Mouse (Mus musculus): ENCODE measurements around the gene Stkld1. TPM values are rescaled to one million over a fixed set of nuclear protein-coding genes. Genes with fewer than 3 reads are reported as not detected.

Gene Stkld1
- total RNA-seq, 2 experiments from 2014 or later: not detected

GRCm38 (mm10) chr2:26957488-26957859 is 23.6 kb downstream of the Stkld1 start:
- DNase-seq (ENCODE audit: low spot score in 2 of 2): no peak

- no peak for DNase-seq (ENCODE audit: low spot score in 2 of 2)
Observed at GRCm38 (mm10) chr2:26960756-26961155, 26.9 kb downstream of the Stkld1 start.

- peak; percentile 94 to 95 for DNase-seq (ENCODE audit: low spot score in 2 of 2)
Observed at GRCm38 (mm10) chr2:26963923-26964723, 30.3 kb downstream of the Stkld1 start, which contains the start of gene Rexo4. Gene Rexo4, minus strand, starts transcription at chr2:26964386.

GRCm38 (mm10) chr2:26964724-26965370 is 31.0 kb downstream of the Stkld1 start:
- DNase-seq (ENCODE audit: low spot score in 2 of 2): no peak

GRCm38 (mm10) chr2:26967262-26967661 is 33.4 kb downstream of the Stkld1 start:
- DNase-seq (ENCODE audit: low spot score in 2 of 2): no peak

- DNase-seq (ENCODE audit: low spot score in 2 of 2): no peak
Observed at GRCm38 (mm10) chr2:26973116-26973515, 39.3 kb downstream of the Stkld1 start, which contains the start of gene Adamts13. Gene Adamts13, plus strand, starts transcription at chr2:26973416.

- no peak for DNase-seq (ENCODE audit: low spot score in 2 of 2)
Observed at GRCm38 (mm10) chr2:26973960-26974359, 40.1 kb downstream of the Stkld1 start.

GRCm38 (mm10) chr2:26980361-26980760 is 46.5 kb downstream of the Stkld1 start:
- DNase-seq (ENCODE audit: low spot score in 2 of 2): no peak

GRCm38 (mm10) chr2:26984179-26984578 is 50.3 kb downstream of the Stkld1 start:
- no peak for DNase-seq (ENCODE audit: low spot score in 2 of 2)

GRCm38 (mm10) chr2:26984640-26985039 is 50.8 kb downstream of the Stkld1 start:
- no peak for DNase-seq (ENCODE audit: low spot score in 2 of 2)

- DNase-seq (ENCODE audit: low spot score in 2 of 2): no peak
Observed at GRCm38 (mm10) chr2:26993936-26994335, 60.1 kb downstream of the Stkld1 start.

GRCm38 (mm10) chr2:26997498-26997897 is 63.7 kb downstream of the Stkld1 start:
- no peak for DNase-seq (ENCODE audit: low spot score in 2 of 2)

- no peak for DNase-seq (ENCODE audit: low spot score in 2 of 2)
Observed at GRCm38 (mm10) chr2:26997993-26998392, 64.1 kb downstream of the Stkld1 start.

Other genes with a start within 250 kb of the Stkld1 start
- gene Abo, start 69.1 kb upstream of the Stkld1 start, total RNA-seq (2021): not detected
- gene Surf6, start 31.2 kb upstream of the Stkld1 start, total RNA-seq (2021): 10 to 100 TPM; 27.1 to 29.1 TPM
- 10 to 100 TPM; 42.5 to 49.2 TPM for gene Med22, start 23.4 kb upstream of the Stkld1 start, total RNA-seq (2021)
- 100 to 1,000 TPM; 228 to 233 TPM for gene Rpl7a, start 23.3 kb upstream of the Stkld1 start, total RNA-seq (2021)
- 10 to 100 TPM; 35.3 to 39.9 TPM for gene Surf2, start 17.7 kb upstream of the Stkld1 start, total RNA-seq (2021)
- 100 to 1,000 TPM; 106 to 118 TPM for gene Surf1, start 17.5 kb upstream of the Stkld1 start, total RNA-seq (2021)
- 10 to 100 TPM; 44.9 to 52.7 TPM for gene Surf4, start 119 bp upstream of the Stkld1 start, total RNA-seq (2021)
- 10 to 100 TPM; 55.5 to 66.5 TPM for gene Rexo4, start 30.3 kb downstream of the Stkld1 start, total RNA-seq (2021)
- gene Adamts13, start 39.4 kb downstream of the Stkld1 start, total RNA-seq (2021): 1 to 10 TPM; 1.3 to 2.7 TPM
- gene Cacfd1, start 75.9 kb downstream of the Stkld1 start, total RNA-seq (2021): 10 to 100 TPM; 46.8 to 47.0 TPM
- gene Slc2a6, start 94.0 kb downstream of the Stkld1 start, total RNA-seq (2021): 10 to 100 TPM; 21.5 to 27.5 TPM
- under 1 TPM; 0.52 to 1.00 TPM for gene Mymk, start 138.1 kb downstream of the Stkld1 start, total RNA-seq (2021)
- gene Adamtsl2, start 145.3 kb downstream of the Stkld1 start, total RNA-seq (2021): 10 to 100 TPM; 15.5 to 21.8 TPM
- 100 to 1,000 TPM in 1 of 2 experiments, 10 to 100 TPM in 1; 98.9 to 107 TPM for gene Fam163b, start 208.4 kb downstream of the Stkld1 start, total RNA-seq (2021)
- under 1 TPM; 0.23 to 0.26 TPM for gene Dbh, start 231.2 kb downstream of the Stkld1 start, total RNA-seq (2021)

Measured in left cerebral cortex, adult 18-20 months (tissue).